Mouse (Mus musculus) bone marrow, adult 2 months (tissue): ENCODE results near the gene Smg7. TPM values are rescaled to one million over a fixed set of nuclear protein-coding genes. Genes with fewer than 3 reads are reported as not detected.

Source experiments
- H3K27ac ChIP-seq: fragments of 200-500 bp; 2 replicates; pipeline ENCODE4 v1.5.1; 2012; ENCODE audit warnings: low read depth, mild to moderate bottlenecking, control low read depth, inconsistent platforms, low read length; ENCODE audit not compliant: control insufficient read depth, poor library complexity, insufficient read depth
- H3K4me1 ChIP-seq: fragments of 200-500 bp; 2 replicates; pipeline ENCODE4 v1.6.1; 2011; ENCODE audit warnings: low read length; ENCODE audit not compliant: control insufficient read depth, insufficient read depth
- H3K4me3 ChIP-seq: fragments of 200-500 bp; replicated peaks from 2 replicates; pipeline ENCODE3; 2011; ENCODE audit warnings: mild to moderate bottlenecking, low read depth, low read length, control low read depth; ENCODE audit not compliant: control insufficient read depth
- CTCF ChIP-seq: fragments of 200-500 bp; IDR thresholded peaks from 2 replicates; pipeline ENCODE4 v1.5.1; 2011; ENCODE audit warnings: low read length, control low read depth; ENCODE audit not compliant: control insufficient read depth, insufficient read depth
- POLR2A ChIP-seq: fragments of 200-500 bp; IDR thresholded peaks from 2 replicates; pipeline ENCODE4 v1.6.1; 2011; ENCODE audit warnings: low read depth, mild to moderate bottlenecking, control low read depth, low read length, borderline replicate concordance; ENCODE audit not compliant: control insufficient read depth
- WGBS: fragments of 180-500 bp; shearing (Covaris S2); methylation state at CpG from one replicate; pipeline ENCODE4 v1.1.7; 2018; 5-methylcytosine and 5-hydroxymethylcytosine counted together
- polyA plus RNA-seq: library from polyadenylated mRNA; stranded (reverse); fragments of >200 nt; gene quantifications from 2 replicates; pipeline ENCODE4 v1.2.4, GENCODE M21; 2011; ENCODE audit warnings: low replicate concordance; ENCODE audit not compliant: missing spikeins, insufficient read depth, insufficient read length

Smg7 gene
- polyA plus RNA-seq, 1 experiment: 41.0 TPM

DNA sequence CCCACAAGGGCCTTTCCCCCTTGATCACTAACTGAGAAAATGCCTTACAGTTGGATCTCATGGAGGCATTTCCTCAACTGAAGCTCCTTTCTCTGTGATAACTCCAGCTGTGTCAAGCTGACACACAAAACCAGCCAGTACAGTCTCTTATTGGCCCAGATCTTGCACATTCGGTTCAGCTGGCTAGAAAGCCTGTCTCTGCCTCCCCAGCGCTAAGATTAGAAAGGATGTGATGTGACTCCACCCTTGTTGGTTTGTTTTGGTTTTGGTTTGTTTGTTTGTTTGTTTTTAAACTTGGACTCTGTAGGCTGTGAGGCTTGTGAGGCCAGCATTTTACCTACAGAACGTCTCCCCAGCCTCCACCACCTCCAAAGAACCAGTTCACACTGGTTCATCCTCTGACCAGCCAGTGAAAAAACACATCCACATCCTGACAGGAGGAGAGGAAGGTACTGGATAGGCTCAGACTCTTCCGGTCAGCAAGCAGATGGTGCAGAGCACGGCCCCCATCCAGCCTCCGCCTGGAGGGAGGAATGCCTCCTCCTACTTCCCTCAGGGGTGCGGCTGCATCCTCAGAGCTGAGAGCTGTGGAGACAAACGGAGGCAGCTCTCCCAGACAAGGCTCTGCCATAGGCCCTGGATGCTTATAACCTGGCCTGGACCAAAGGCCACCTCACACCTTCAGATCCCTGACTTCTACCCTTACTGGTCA lies 92.7 kb downstream of the Smg7 start:
- Histone ChIP-seq H3K4me1 (peaks cover 8% of the 10 kb centered on the region; the same call in 1 of the 2 replicates), H3K4me3 (peak overlapping the region; percentile 80), H3K27ac (peak overlapping the region; percentile 99)
- TF ChIP-seq POLR2A: no peak
- no peak for TF ChIP-seq CTCF
- 49% methylated on average over 8 of the region's 8 CpGs for WGBS

DNA sequence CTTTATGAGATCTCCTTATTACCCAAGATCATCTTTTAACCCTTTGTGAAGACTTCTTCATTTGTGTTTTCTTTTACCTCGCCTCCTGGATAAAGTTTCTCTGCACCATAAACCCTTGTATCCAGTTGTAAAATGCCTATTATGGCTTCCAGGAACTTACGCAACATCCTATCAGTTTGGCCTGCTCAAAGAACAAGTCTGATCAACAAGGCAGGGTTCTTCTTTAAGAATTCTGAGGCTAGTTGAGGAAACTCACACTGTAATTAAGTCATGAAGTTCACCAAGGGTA lies 94.1 kb downstream of the Smg7 start:
- TF ChIP-seq POLR2A (no peak), CTCF (no peak)
- WGBS: 20% methylated on average over 2 of the region's 2 CpGs
- Histone ChIP-seq H3K4me3 (peak overlapping the region; percentile 69), H3K27ac (peak overlapping the region; percentile 99), H3K4me1 (peaks cover 3% of the 10 kb centered on the region; the same call in 1 of the 2 replicates)

DNA sequence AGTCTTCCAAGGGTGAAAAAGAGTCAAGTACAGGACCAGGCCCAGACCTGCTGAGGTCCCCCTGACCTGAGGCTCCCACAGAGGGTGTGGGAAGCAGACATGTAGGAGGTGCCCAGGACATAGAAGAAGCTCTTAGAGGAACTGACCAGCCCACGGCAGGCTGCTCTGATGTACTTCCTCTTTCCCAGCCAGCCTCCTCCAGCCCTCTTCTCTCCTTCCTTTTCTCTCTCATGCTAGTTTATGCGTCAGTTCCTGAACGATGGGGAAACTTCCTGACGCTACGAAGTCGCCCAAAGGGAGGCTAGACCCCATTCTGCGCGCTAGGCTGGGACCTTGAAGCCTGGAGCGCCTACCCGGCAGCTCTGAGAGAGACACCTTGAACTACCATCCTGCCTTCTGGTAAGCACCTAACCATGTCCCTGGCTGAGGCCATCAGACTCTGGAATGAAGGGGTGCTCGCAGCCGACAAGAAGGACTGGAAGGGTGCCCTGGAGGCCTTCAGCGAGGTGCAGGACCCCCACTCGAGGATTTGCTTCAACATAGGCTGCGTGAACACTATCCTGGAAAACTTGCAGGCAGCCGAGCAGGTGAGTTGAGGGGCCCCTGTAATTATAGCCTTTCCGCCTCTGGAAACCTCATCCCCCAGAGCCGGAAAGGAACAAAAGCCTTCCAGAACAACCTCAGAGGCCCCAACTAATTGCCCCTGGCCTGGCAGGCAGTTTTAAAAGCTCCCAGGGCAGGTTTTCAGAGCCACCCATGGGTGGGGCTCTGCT lies 94.6 kb downstream of the Smg7 start:
- Histone ChIP-seq H3K4me1 (peaks cover 3% of the 10 kb centered on the region; the same call in 1 of the 2 replicates), H3K27ac (peak overlapping the region; percentile 99), H3K4me3 (peak overlapping the region; percentile 69)
- WGBS: 4% methylated on average over 18 of the region's 18 CpGs
- TF ChIP-seq CTCF: no peak
- peak; percentile 73; the same call in 1 of the 2 replicates for TF ChIP-seq POLR2A

DNA sequence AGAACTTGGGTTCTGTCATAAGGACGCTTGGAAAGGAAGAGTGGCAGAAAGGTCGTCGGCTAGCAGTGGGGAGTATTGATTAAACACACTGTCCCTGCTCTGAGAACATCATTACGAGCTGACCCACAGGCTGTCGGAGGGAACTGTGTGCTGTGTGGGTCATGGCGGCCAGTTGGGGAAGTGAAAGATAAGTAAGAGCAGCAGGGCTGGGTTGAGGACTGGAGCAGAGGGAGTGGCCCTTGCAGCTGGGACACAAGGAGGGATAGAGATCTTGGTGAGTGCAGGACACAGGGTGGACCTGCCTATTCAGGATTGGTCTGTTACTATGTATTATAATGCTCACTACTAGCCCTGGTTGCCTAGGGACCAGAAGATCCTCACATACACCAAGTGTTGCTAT lies 97.5 kb downstream of the Smg7 start:
- WGBS: 65% methylated on average over 6 of the region's 6 CpGs
- TF ChIP-seq POLR2A (no peak), CTCF (no peak)
- Histone ChIP-seq H3K27ac (peak overlapping the region; percentile 54; the same call in 1 of the 2 replicates), H3K4me1 (peaks cover 3% of the 10 kb centered on the region; the same call in 1 of the 2 replicates), H3K4me3 (no peak overlapping the region)

DNA sequence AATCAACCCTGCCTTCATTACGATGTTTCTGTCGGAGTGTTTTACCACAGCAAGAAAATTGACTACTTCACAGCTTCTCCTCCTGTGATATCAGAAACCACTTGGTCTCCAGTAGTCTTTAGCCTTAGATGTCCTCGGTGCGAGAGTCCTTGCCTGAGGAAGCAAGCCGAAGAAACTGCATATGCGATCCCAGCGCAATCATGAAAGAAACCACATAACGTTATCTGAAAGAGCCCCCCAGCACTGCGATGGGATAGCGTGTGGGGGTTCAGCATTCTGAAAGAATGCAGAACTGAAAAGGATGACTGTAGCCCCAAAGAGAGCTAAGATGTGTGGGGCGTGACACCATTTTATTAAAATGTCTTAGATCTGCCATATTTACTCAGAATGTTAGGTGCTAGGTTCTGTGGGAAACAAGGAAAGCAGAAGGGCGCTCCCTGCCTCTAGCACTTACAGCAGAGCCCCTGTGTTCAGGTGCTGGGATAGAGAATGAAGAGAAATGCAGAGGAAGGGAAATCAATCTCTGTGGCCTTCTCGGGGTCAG lies 101.7 kb downstream of the Smg7 start:
- Histone ChIP-seq H3K27ac (no peak overlapping the region), H3K4me3 (no peak overlapping the region), H3K4me1 (peaks cover 5% of the 10 kb centered on the region; the same call in 1 of the 2 replicates)
- 80% methylated on average over 13 of the region's 13 CpGs for WGBS
- TF ChIP-seq POLR2A (no peak), CTCF (no peak)

DNA sequence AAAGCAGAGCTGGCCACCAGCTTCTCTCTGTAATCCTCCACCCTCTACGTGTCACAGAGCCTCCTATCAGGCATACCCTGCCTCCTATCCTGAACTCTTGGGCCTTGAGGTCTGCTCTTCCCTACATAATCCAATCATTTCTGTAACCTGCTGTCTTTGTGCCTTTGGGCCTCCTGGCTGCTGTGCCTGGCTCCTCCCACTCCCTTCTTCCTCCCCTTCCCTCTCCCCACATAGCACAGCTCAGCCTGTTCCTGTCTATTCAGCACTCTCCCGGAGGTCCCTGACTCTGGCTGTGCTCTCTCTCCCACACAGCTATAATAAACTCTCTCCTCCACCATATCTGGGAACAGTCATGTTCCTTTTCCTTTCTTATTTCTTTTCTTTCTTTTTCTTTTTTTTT lies 102.5 kb downstream of the Smg7 start, which contains the start of gene Ncf2:
TSS of gene Ncf2 (plus strand) at position 298 of the 400 bp plus-strand sequence.
- Histone ChIP-seq H3K4me3 (no peak within 1 kb of the TSS), H3K27ac (no peak within 1 kb of the TSS), H3K4me1 (peaks cover 5% of the 10 kb centered on the region; the same call in 1 of the 2 replicates)
- TF ChIP-seq CTCF: no peak
- TF ChIP-seq POLR2A: no peak
- WGBS: 35% methylated on average over 2 of the region's 2 CpGs

DNA sequence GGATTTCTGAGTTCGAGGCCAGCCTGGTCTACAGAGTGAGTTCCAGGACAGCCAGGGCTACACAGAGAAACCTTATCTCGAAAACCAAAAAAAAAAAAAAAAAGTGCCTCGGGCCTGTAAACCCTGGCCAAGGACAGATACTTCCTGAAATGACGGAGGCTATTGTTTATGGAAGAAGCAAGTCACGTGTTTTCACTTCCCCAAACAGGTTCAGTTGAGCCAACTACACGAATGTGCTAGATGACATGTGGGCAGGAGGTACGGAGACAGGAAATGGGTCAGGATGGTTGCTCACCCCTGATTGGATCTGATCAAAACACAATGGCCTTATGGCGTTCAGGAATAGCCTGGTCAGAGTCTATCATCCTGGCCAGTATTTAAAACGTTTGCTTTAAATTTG lies 104.3 kb downstream of the Smg7 start:
- Histone ChIP-seq H3K27ac (peak overlapping the region; percentile 72), H3K4me1 (peaks cover 3% of the 10 kb centered on the region; the same call in 1 of the 2 replicates), H3K4me3 (no peak overlapping the region)
- TF ChIP-seq CTCF (no peak), POLR2A (no peak)
- WGBS: 7% methylated on average over 9 of the region's 9 CpGs

DNA sequence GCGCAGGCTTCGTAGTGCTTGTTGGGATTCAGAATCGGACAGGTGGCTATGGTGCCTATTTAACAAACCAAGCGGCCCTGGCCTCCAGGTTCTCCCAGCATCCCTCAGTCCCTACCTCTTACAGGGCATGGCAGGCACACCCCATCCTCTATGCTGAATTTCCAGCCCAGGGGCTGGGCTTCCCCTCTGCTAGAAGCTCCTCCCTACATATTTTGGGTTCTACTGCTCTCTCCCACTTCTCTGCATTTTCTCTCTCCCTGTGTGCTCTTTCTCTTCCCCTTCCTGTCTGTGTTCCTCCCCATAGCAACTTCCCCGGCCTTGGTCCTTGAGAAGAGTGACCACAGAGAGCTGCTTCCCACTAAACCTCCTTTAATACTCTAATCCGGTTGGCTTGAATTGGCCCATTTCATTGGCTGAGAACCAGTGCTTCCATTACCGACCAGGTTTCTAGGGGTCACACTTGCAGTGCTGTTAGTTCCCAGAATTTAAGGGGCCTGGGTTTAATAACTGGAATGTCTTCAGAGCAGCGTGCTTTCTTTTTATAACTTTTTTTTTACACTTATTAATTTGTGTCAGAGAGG lies 105.7 kb downstream of the Smg7 start:
- no peak for TF ChIP-seq CTCF
- TF ChIP-seq POLR2A: no peak
- 70% methylated on average over 8 of the region's 8 CpGs for WGBS

More for the DNA sequence above, 105.7 kb downstream of the Smg7 start:
- no peak overlapping the region; the same call in 1 of the 2 replicates for H3K27ac ChIP-seq
- H3K4me1 ChIP-seq: peaks cover 3% of the 10 kb centered on the region; the same call in 1 of the 2 replicates
- H3K4me3 ChIP-seq: no peak overlapping the region
